Mouse (Mus musculus): ENCODE measurements around the gene Nipsnap1.

DNA sequence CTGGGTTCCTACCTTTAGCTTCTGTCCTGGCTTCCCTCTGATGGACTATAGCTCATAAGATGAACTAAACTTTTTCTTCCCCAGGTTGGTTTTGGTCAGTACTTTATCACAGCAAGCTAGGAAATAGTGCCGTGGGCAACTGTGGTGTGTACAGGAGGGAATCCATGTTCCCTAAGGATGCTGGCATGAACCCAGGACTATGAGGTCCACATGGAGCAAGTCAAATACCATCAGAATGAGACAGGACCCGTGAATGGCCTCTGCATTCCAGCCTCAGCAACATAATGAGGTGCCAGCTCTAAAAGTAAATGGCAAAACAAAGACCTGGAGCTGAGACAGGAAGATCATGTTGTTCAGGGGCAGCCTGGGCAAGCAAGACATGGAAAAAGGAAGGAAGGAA is 15.3 kb upstream of the Nipsnap1 start:
- TF ChIP-seq GATA1 (IDR thresholded peaks at IDR 0.05; ENCODE audit: low read length) (no peak), TAL1 (IDR thresholded peaks at IDR 0.05; ENCODE audit: low read length) (no peak)
